Mouse (Mus musculus) forebrain, embryonic 11.5 days (tissue): ENCODE measurements around the gene Slc1a2. TPM values are rescaled to one million over a fixed set of nuclear protein-coding genes. Genes with fewer than 3 reads are reported as not detected.

Source experiments
- ATAC-seq: fragments of 200-750 bp; cut with Nextera tagmentation; replicated peaks from 2 replicates; pipeline ENCODE4 v1.8.0; 2017; ENCODE audit warnings: moderate TSS enrichment; ENCODE audit not compliant: low FRiP score
- DNase-seq: peaks from one replicate; pipeline ENCODE4 v3.0.0-alpha.2; 2017; ENCODE audit warnings: low spot score
- H3K27ac ChIP-seq: fragments of 300-500 bp; sonication (generic); 2 replicates; pipeline ENCODE4 v1.5.1; 2014; ENCODE audit warnings: low read depth, low read length
- H3K27me3 ChIP-seq: fragments of 300-500 bp; sonication (generic); 2 replicates; pipeline ENCODE4 v1.6.1; 2014; ENCODE audit warnings: mild to moderate bottlenecking, low read length, mixed read lengths; ENCODE audit not compliant: control insufficient read depth, insufficient read depth
- H3K36me3 ChIP-seq: fragments of 300-500 bp; sonication (generic); 2 replicates; pipeline ENCODE4 v1.6.1; 2014; ENCODE audit warnings: mild to moderate bottlenecking, low read length, moderate library complexity, mixed read lengths; ENCODE audit not compliant: control insufficient read depth, insufficient read depth
- H3K4me1 ChIP-seq: fragments of 300-500 bp; sonication (generic); replicated peaks from 2 replicates; pipeline ENCODE4 v1.6.1; 2014; ENCODE audit warnings: low read length, mixed read lengths; ENCODE audit not compliant: control insufficient read depth, insufficient read depth
- H3K4me2 ChIP-seq: fragments of 300-500 bp; sonication (generic); 2 replicates; pipeline ENCODE4 v1.6.1; 2014; ENCODE audit warnings: low read depth, mild to moderate bottlenecking, low read length, moderate library complexity, mixed read lengths; ENCODE audit not compliant: severe bottlenecking
- H3K4me3 ChIP-seq: fragments of 300-500 bp; sonication (generic); 2 replicates; pipeline ENCODE4 v1.5.1; 2014; ENCODE audit warnings: low read depth, low read length
- H3K9ac ChIP-seq: fragments of 300-500 bp; sonication (generic); 2 replicates; pipeline ENCODE4 v1.6.1; 2014; ENCODE audit warnings: low read length
- H3K9me3 ChIP-seq: fragments of 300-500 bp; sonication (generic); 2 replicates; pipeline ENCODE4 v1.6.1; 2016; ENCODE audit warnings: low read length, mixed read lengths; ENCODE audit not compliant: control insufficient read depth
- WGBS: fragments of 180-500 bp; shearing (Covaris S2); extraction: QIAGEN DNeasy Blood & Tissue Kit; methylation state at CpG from one replicate; pipeline ENCODE4 v1.1.7; 2014; 5-methylcytosine and 5-hydroxymethylcytosine counted together
- polyA plus RNA-seq: library from polyadenylated mRNA; unstranded; fragments of >200 nt; fragmentation: Nextera tagmentation; extraction: Ambion mirVana; gene quantifications from 2 replicates; pipeline ENCODE4 v1.2.1, GENCODE M21; 2014

Slc1a2 gene
- polyA plus RNA-seq, 1 experiment from 2014 or later = 7.7 TPM

DNA sequence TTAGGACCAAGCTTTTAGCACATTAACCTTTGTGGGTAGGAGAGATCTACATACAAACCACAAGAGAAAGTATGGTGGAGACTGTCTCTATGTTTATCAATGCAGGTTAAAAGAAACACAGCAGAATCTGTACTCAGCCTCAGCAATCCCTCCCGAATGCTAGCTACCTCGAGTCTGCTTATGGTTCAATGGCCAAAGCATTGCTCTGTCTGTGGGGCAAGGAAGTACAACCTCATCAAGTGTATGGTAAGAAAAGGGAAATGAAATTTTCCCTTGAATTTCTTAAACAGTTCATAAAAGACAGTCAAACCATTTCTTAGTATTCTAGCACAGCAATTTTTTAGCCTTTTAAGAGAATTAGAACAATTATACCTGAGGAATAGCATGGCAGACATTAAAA lies 133.2 kb downstream of the Slc1a2 start:
- 74% methylated on average over 2 of the region's 2 CpGs for WGBS

DNA sequence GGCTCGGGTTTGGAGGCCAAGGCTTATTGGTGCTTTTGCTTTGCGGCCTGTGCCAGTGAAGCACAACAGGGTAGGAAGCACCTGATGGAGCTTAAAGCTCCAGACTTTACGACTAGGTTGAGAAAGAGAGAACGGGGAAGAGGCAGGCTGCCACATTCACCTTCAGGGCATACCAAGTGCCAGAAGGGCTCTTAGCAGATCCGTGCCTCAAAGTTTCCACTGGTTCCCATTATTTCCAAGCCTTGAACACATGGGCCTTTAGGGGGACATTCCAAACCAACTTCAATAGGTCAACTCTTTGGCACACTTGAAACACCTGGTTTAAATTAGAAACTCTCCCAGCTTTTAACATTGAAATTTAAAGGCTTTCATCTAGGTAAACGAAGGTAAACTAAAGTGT lies 134.3 kb downstream of the Slc1a2 start:
- Histone ChIP-seq H3K36me3 (no peaks in the 10 kb centered on the region), H3K4me3 (no peak overlapping the region), H3K4me2 (no peak overlapping the region), H3K4me1 (no peaks in the 10 kb centered on the region), H3K27ac (no peak overlapping the region), H3K9me3 (no peaks in the 10 kb centered on the region), H3K9ac (no peak overlapping the region), H3K27me3 (no peaks in the 10 kb centered on the region)
- ATAC-seq = no peak
- DNase-seq = no peak
- 90% methylated on average over 6 of the region's 6 CpGs for WGBS

More for the DNA sequence above, 133.2 kb downstream of the Slc1a2 start:
- H3K27ac ChIP-seq = no peak overlapping the region
- H3K4me1 ChIP-seq = no peaks in the 10 kb centered on the region
- no peaks in the 10 kb centered on the region for H3K36me3 ChIP-seq
- no peak overlapping the region for H3K4me2 ChIP-seq
- no peaks in the 10 kb centered on the region for H3K9me3 ChIP-seq
- DNase-seq (no peak), ATAC-seq (no peak)
- no peak overlapping the region for H3K4me3 ChIP-seq
- H3K27me3 ChIP-seq = no peaks in the 10 kb centered on the region
- H3K9ac ChIP-seq = no peak overlapping the region

- no peaks in the 10 kb centered on the region for H3K9me3 ChIP-seq
- ATAC-seq = no peak
- WGBS = 92% methylated on average over 3 of the region's 3 CpGs
Observed at GRCm38 (mm10) chr2:102795034-102795433, 136.6 kb downstream of the Slc1a2 start.

DNA sequence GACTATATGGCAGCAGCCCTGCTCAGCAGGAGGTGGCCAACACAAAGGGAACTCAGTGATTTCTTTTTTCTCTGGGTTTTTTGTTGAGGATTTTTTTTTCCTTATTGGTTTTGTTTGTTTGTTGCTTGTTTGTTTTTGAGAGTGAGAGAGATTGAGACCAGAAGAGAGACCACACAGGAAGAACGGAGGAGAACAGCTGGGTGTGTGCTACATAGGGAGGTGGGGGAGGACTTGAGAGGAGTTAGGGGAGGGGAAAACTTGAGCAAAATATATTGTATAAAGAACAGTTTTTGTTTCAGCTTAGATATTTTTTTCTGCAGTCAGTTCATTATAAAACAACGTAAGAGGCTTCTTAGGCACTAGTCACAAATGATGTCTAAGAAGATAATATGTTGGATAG lies 139.7 kb downstream of the Slc1a2 start:
- Histone ChIP-seq H3K27ac (no peak overlapping the region), H3K4me1 (no peaks in the 10 kb centered on the region), H3K9me3 (no peaks in the 10 kb centered on the region), H3K36me3 (no peaks in the 10 kb centered on the region), H3K4me3 (no peak overlapping the region), H3K4me2 (no peak overlapping the region), H3K9ac (no peak overlapping the region), H3K27me3 (no peaks in the 10 kb centered on the region)
- WGBS = 73% methylated on average over 2 of the region's 2 CpGs
- DNase-seq = no peak
- ATAC-seq = no peak

More at GRCm38 (mm10) chr2:102795034-102795433, 136.6 kb downstream of the Slc1a2 start:
- no peak for DNase-seq
- Histone ChIP-seq H3K9ac (no peak overlapping the region), H3K4me1 (no peaks in the 10 kb centered on the region), H3K36me3 (no peaks in the 10 kb centered on the region), H3K4me2 (no peak overlapping the region), H3K27me3 (no peaks in the 10 kb centered on the region), H3K27ac (no peak overlapping the region), H3K4me3 (no peak overlapping the region)

- WGBS = 85% methylated on average over 1 of the region's 1 CpGs
- ATAC-seq (no peak), DNase-seq (no peak)
- Histone ChIP-seq H3K9ac (no peak overlapping the region), H3K4me3 (no peak overlapping the region), H3K27ac (no peak overlapping the region), H3K4me2 (no peak overlapping the region), H3K27me3 (no peaks in the 10 kb centered on the region), H3K36me3 (no peaks in the 10 kb centered on the region), H3K4me1 (no peaks in the 10 kb centered on the region), H3K9me3 (no peaks in the 10 kb centered on the region)
Observed at GRCm38 (mm10) chr2:102801899-102802298, 143.4 kb downstream of the Slc1a2 start.

- 53% methylated on average over 2 of the region's 2 CpGs for WGBS
- H3K36me3 ChIP-seq = no peaks in the 10 kb centered on the region
- H3K4me2 ChIP-seq = no peak overlapping the region
- H3K9me3 ChIP-seq = no peaks in the 10 kb centered on the region
- H3K9ac ChIP-seq = no peak overlapping the region
- H3K4me1 ChIP-seq = no peaks in the 10 kb centered on the region
- ATAC-seq (no peak), DNase-seq (no peak)
- no peak overlapping the region for H3K27ac ChIP-seq
- H3K4me3 ChIP-seq = no peak overlapping the region
- H3K27me3 ChIP-seq = no peaks in the 10 kb centered on the region
Observed at GRCm38 (mm10) chr2:102804109-102804508, 145.7 kb downstream of the Slc1a2 start.

DNA sequence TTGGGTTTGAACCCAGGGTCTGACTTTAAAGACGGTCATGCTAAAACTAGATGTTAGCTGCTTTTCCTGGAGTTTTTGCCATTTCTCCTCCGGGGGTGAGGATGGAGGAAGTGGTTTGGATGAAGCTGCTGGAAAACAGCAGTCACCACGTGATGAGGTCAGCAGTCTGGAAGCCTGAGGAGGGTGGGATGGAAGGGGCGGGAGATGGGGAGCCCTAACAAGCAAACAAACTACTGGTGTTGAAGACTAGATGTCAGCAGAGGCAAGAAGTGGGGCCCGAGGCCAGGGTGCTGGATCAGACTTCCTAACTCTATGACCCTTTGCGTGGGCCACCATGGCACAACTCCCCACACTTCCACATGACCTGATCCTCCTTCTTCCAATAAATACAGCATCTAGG lies 146.8 kb downstream of the Slc1a2 start:
- DNase-seq (no peak), ATAC-seq (no peak)
- no peak overlapping the region for H3K9ac ChIP-seq
- 78% methylated on average over 6 of the region's 6 CpGs for WGBS
- no peak overlapping the region for H3K4me3 ChIP-seq
- no peak overlapping the region for H3K4me2 ChIP-seq
- no peak overlapping the region for H3K27ac ChIP-seq
- no peaks in the 10 kb centered on the region for H3K9me3 ChIP-seq
- no peaks in the 10 kb centered on the region for H3K27me3 ChIP-seq
- H3K36me3 ChIP-seq = no peaks in the 10 kb centered on the region
- no peaks in the 10 kb centered on the region for H3K4me1 ChIP-seq

- Histone ChIP-seq H3K4me1 (no peaks in the 10 kb centered on the region), H3K9ac (no peak overlapping the region), H3K27ac (no peak overlapping the region), H3K36me3 (no peaks in the 10 kb centered on the region), H3K27me3 (no peaks in the 10 kb centered on the region), H3K4me2 (no peak overlapping the region), H3K9me3 (no peaks in the 10 kb centered on the region), H3K4me3 (no peak overlapping the region)
- WGBS = 88% methylated on average over 4 of the region's 4 CpGs
- ATAC-seq (no peak), DNase-seq (no peak)
Observed at GRCm38 (mm10) chr2:102805761-102806496, 147.5 kb downstream of the Slc1a2 start.

DNA sequence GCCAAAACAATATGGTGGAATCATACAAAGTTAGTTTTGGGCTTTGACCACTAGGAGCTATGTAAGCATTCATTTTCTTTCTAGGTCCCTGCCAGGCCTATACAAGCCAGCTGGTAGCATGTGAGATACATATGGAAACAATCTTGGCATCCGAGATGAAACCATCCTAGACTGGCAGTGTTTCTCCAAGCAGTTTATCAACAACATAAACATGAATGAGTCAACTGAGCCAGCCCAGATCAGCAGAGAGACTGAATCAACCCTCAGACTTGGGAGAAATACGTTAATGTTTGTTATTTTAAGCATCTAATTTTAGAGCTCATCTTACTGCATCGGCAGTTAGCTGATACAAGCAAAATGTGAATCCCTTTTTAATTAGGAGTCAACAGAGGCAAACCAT lies 149.2 kb downstream of the Slc1a2 start:
- no peaks in the 10 kb centered on the region for H3K9me3 ChIP-seq
- no peak overlapping the region for H3K9ac ChIP-seq
- H3K36me3 ChIP-seq = no peaks in the 10 kb centered on the region
- ATAC-seq (no peak), DNase-seq (no peak)
- H3K27me3 ChIP-seq = no peaks in the 10 kb centered on the region
- 70% methylated on average over 3 of the region's 3 CpGs for WGBS
- no peak overlapping the region for H3K4me2 ChIP-seq
- H3K27ac ChIP-seq = no peak overlapping the region
- H3K4me3 ChIP-seq = no peak overlapping the region
- no peaks in the 10 kb centered on the region for H3K4me1 ChIP-seq
